Mouse (Mus musculus): Measurements from ENCODE around the gene Glce.
A peak's percentile ranks its signal among the peaks of the same experiment; 100 is the strongest.

The Glce gene

DNA sequence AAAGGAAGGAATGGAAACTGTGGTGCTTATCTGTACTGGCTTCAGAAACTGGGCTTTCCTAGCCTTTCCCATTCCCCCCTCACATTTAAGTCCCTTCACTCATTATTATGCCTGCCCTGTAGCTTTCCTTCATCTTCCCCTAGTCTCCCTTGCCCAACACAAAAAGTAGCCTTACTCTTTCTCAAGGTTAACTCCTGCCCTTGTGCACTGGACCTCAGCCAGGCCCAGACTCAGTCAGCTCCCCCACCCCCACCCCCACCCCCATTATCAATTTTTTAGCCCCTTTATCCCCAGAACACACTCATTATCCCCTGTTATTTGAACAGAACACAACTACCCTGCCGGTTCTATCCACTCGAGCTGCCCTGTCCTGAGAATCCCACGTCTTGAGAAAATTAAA lies 1.0 kb upstream of the Glce start:
- DNase-seq (ENCODE audit: low read depth) = no peak

DNA sequence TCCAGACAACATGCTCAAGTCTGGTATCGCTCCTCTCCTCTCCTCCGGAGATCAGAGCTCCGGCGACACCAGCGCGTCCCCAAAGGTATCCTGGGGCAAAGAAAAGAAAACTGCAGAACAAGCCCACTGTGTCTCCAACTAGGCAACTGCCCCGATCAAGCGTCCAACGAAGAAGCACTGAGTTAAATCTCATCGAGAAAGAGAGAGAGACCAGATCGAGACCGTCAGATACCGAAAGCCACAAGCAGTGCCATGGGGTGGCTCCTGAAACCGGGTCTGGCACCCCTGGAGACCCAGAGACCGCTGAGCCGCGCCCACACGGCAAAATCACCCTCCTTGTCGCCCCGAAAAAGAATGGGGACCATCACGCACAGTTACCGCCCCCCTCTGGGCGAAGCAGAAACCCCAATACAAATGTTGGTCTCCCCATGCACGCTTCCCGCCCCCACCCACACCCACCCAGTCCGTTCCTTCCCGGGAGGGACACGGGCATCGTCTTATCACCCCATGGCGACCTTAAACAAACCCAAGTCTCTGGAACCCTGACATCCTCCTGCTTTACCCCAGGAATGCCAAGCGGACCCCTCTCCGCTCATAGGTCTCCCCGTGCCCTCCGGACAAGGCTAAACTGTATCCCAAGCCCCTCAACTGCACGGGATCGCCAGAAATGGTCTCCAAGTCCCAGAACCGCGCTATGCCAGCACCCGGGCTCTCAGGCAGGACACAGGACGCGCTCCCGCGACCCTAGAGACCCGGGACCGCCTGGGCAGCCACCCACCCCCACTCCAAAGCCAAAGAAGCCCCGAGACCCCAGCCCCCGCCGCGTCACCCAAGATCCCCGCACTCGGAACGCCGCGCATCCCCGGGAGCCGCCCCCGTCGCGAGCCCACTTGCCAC lies 656 bp downstream of the Glce start:
- peak; percentile 50 for DNase-seq (ENCODE audit: low read depth)

DNA sequence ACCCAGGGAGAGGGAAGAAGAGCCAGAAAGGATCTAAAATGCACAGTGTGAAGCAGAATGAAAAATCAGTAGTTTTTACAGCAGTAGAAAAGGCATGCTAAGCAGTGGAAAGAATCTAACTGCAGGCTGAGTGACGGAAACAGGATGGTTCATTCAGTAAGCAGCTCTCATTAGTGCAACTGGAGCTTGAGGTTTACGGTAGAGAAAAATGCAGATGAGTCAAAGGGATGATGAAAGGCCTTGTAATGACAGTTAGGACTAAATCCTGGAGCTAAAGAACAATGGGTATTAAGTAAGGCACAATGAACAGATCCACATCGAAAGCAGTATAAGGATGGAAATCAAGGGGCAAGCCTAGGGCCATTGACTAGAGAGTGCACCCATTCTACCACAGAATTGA lies 3.7 kb downstream of the Glce start:
- peak; percentile 40 for DNase-seq (ENCODE audit: low read depth)

DNA sequence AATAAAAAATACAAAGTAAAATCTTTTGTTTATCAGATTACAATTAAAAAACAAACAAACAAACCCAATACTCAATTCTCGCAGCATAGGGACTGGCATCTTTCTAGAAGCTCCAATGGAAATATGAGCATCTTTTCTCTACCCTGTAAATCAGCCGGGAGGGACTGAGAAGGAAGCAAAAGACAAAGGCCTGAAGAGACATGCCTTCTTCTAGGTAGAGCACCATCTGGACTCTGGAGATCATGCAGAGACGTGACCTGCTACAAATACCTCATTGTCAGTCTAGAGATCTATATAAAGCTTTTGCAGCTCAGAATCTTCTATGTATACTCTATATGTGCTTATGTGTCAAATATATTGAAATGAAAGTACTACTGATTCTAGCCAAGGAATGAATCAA lies 6.6 kb downstream of the Glce start:
- DNase-seq (ENCODE audit: low read depth) = no peak

DNA sequence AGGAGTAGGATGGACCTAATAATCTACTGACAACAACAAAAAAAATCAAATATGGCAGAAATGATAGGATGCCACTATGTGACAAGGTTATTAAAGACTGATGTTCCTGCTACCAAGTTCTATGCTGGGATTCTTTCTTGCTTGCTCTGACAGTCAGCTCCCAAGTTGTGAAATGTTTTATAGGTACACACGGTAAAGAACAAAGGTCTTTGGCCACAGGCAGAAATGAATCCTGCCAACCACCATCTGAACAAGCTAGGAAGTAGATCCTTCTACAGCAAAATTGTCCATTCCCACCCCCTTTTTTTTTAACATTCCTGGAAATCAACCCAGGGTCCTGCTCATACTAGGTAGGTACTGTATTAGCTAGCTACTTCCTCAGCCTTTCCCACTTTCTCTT lies 25.9 kb downstream of the Glce start:
- no peak for DNase-seq (ENCODE audit: low read depth)

DNA sequence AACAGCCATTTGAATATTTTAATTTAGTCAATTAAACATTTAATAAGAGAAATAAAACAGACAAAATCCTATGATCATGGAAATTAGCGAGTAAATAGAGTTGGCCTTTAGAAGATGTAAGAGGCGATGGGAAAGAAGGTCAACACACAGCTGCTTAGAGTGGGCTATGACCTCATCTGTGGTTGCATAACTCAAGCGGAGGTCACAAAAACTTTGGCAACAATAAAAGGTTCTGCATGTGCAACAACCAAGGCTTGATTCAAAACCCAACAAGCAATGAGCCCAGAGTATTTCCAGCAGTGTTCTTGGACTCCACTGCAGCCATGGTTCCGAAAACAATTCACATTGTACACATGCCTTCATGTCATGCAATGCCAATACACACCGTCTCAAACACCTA lies 30.9 kb downstream of the Glce start:
- DNase-seq (ENCODE audit: low read depth) = peak; percentile 30

DNA sequence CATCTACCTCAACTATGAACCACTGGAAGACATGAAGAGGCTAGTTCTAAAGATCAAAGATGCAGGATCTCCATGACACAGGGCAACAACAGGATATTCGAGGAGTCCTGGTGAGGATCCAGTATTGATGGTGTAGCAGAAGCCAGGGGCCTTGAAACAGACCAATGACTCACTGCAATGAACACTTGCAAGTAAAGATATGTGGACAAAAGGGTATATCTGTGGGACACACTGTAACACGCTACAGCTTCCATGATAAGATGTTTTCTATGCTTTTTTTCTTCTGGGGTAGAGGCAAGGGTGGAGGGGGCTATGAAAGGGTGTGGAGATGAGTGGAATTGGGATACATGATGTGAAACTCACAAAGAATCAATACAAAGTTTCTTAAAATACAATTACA lies 36.9 kb downstream of the Glce start:
- no peak for DNase-seq (ENCODE audit: low read depth)

DNA sequence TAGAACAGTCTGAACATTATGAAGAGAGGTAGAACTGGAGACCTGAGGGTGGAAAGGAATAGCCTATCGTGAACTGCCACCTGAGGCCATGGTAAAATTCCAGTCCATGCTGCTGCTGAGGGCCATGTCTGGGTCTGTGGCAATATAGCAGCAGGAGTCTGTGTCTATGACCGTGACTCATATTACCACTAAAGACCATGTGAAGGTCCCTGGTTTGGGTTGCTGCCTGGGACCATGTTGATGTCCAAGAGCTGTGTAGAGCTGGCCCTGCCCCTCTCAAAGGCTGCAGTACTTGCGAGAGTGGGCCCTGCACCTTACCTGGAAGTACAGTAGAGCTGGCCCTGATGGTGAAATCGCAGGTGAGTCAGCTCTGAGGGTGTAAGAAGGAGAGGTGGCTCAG lies 37.6 kb downstream of the Glce start:
- no peak for DNase-seq (ENCODE audit: low read depth)

DNA sequence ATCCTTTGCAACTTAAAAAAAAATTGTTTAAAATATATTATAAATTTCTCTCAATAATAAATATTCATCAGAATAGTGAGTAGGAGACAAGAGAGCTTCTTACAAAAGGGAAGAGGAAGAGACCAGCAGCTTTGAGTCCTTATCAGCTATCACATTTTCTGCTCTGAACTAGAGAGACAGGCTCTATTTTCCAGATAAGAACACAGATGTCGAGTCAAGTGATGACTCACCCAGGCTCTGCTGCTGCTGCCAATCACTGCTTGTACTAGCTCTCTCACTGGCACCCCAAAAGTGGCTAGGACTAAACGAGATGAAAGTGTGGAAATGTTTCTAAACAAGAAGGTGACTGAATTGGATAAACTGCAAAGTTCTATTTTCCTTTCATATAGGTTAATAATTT lies 39.5 kb downstream of the Glce start:
- DNase-seq (ENCODE audit: low read depth) = peak; percentile 13

DNA sequence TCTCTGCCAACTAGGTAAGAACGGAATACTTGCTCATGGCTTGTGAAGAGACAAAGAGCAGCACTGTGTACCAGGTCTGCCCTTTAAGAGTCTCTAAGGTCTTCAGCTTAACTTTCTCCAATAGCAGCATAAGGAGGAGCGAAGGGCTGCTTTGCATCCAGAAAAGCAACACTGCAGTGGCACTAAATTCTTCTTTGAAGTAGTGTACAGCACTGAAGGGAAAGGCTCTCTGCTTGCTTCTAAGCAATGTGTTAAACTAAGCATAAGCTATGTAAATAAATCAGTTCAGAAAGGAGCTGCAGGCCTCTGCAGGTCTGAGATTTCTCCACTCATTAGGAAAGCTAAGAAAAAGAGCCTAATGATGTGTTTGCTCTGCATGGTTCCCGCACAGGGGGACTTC lies 40.9 kb downstream of the Glce start:
- DNase-seq (ENCODE audit: low read depth) = no peak

DNA sequence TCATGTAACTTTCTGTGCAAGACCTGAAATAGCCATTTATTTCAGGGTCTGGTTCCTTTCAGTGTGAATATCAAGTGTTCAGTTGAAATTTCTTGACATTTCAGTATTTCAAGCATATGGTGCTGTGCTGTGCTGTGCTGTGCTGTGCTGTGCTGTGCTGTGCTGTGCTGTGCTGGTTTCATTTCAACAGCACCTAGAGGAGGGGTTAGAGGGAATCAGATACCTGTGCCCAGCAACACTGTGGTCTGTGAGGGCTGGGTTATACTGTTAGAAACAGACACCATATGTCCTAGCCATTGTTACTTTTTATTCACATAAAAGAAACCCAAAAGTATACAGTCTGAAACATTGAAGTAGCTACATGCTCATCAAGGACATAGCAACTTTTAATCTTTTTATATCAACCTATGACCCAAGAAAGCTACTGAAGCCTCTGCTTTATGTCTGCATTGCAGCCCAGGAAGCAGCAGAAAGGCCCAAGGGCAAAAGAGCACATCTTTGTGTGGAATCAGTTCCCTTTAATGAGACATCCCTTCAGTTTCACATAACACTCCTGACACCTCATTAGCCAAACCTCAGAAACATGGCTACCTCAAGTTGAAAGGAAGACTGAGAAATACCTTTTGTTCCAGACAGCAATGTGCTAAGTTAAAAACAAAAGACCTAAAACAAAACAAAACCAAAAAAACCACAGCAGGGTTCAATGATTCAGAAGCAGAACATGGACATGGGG lies 42.3 kb downstream of the Glce start:
- DNase-seq (ENCODE audit: low read depth) = no peak

DNA sequence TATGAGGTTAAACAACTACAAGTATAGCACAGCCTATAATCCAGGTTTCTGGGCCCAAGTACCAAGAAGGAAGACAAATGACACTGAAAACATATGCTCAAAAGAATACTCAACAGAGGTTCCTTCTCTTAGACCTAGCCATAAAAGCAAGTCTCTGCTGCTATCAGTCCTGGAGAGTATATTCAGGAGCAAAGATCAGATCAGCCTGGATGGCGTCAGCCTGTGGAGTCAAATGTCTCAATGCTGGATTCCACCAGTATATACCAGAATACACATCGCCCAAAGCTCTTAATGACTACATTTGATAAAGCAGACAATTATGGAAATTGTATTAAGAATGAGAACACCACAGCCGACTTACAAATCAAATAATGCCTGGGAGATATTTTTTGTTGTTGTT lies 60.2 kb downstream of the Glce start:
- DNase-seq (ENCODE audit: low read depth) = no peak

DNA sequence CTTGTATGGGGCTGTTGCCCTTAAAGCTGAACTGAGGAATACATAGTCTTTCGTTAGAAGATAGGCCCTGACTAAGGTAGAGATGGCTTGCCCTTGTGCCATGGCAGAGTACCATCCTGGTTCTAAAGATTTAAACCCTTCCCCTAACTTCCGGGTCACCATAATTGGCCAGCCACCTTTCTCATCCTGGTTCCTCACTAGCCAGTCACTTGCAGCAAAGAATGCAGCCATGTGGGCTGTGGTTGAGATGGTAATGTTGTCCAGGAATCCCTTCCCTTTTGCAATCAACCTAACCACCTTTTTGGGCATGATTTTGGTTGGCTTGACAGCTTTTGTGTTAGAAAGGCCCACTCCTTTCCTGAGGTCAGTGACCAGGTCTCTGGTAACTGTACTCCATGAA lies 62.0 kb downstream of the Glce start:
- DNase-seq (ENCODE audit: low read depth) = no peak

DNA sequence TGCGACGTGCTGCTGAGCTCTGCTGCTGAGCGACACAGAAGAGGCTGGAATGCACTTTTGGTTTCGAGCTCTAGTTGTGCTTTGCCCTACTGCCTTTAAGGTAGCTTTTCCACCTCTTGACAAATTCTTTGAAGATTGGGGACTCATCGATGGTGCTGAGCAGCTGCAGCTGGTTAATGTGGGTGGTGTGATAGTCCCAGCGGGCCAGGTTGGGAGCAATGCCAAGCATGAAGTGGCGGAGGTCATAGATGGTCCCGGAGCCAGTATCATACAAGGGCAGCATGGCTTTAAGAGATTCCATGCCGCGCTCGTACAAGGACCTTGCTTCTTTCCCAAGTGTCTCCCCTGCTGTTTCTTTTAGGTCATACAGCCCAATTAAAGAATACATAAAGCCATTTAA lies 62.5 kb downstream of the Glce start:
- no peak for DNase-seq (ENCODE audit: low read depth)

DNA sequence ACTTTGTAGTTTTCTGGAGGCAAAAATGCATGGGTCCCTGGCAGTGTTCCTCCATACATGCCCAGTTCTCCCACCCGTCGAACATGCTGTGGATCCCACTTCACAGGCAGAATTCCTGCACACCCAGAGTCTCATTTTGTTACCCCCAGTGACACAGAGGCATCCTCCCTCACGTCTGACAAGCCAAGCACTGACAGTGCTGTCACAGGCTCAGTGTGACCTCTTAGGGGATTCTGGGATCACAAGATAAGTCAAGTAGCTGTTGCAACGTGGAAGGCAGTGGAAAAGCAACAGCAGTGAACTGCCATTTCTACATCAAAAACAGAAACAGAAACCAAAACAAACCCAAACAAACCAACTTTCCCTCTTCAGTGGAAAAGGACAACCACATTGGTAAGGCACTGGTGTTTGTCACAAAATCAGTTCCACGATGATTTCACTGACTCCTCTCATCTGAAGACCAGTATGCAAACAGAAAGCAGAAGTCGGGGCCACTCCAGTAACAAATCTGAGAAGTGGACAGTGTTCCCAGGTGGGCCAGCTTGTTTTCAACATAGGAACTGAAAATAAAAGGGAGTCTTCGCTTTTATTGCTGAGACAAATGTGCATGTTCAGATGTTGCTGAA lies 64.5 kb downstream of the Glce start:
- DNase-seq (ENCODE audit: low read depth) = no peak

DNA sequence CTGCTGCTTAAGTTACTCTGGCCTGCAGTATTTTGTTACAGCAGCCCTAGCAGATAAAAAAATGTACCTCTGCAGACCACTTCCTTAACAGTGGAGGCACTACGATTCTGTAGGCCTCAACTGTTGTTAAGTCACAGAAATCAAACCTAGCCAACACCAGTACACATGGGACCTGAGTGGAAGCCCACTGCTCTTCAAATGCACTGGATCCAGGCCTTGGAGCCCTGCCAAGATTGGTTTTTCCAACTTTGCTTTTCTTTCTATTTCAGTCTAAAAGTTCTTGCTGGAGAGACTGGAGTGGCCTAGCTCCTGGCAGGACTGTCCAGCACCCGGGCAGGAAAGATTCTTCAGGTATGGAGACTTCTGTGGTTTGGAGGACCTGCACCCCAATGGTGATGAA lies 66.2 kb downstream of the Glce start:
- no peak for DNase-seq (ENCODE audit: low read depth)

DNA sequence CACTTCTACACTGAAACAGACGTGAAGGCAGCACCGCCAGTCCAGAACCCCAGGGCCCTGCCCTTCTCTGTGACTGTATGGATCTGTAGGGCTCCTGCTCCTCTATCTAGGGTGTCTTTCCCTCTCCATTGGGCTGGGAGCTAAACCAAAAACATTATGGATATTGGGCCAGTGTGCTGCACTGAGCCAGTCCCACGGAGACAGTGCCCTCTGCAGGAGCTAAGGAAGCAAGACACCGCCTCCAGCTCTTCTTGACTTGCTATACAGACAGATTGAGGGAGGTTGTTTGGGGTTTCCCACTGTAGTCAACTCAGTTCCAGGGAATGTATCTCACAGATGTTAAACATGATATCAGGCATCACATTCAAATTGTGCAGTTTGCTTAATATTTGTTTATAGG lies 71.7 kb downstream of the Glce start:
- DNase-seq (ENCODE audit: low read depth) = peak; percentile 28

DNA sequence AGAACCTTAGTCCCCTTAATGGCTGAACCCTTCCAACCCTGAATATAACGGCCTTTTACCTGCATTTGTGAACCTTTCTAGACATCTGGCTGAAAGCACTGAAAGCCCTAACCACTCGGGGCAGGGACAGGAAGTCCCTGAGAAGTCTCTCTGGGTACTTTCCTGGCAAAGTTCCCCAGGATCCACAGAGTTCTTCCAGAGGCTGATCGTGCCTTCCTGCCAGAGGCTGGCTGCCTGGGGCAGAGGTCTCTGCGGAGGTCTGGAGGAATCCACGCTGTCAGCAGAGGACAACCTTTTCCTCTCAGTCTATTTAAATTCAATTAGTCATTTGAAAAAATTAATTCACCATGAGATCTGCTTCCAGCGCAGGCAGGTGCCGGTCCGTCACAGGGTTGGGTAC lies 73.3 kb downstream of the Glce start:
- DNase-seq (ENCODE audit: low read depth) = no peak

DNA sequence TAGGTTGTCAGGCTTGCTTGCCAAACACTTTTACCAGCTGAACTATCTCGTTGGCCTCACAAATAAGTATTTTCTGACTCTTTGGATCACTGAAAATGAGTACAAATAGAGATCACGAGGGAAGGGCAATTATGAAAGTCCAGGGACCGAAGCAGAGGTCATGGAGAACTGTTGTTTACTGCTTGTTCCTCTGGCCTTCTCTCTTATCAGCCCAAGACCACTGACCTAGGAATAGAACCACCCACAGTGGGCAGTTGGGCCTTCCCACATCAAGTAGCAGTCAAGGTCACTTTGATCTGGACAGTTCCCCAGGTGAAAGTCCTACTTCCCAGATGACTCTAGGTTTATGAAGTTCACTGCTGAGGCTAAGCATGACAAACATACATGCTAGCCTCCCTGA lies 80.3 kb downstream of the Glce start:
- no peak for DNase-seq (ENCODE audit: low read depth)

DNA sequence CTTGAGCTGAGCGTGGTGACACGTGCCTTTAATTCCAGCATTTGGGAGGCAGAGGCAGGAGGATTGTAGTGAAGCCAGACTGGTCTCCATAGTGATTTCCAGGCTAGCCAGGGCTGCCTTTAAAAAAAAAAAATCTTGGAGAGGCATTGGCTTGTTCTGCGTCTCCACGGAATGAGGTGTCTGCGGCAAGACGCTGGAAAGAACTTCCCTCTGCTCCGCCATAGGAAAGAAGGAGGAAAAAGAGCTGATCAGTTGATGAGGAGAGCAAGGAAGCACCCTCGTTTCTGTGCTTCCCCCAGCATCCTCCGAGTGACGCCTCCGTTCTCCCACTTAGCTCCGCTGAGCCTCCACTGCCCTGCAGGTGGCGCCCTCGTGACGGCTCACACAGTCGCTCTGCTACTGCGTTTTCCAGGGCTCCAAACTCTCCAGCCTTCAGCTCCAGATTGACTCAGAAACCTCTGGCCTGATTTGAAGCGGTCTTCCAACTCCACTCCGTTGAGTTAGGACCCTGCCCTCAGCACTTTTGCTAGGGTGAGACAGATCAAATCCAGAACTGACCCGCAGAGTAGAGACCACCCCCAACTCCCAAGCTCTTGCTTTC lies 82.3 kb downstream of the Glce start:
- DNase-seq (ENCODE audit: low read depth) = peak; percentile 91

DNA sequence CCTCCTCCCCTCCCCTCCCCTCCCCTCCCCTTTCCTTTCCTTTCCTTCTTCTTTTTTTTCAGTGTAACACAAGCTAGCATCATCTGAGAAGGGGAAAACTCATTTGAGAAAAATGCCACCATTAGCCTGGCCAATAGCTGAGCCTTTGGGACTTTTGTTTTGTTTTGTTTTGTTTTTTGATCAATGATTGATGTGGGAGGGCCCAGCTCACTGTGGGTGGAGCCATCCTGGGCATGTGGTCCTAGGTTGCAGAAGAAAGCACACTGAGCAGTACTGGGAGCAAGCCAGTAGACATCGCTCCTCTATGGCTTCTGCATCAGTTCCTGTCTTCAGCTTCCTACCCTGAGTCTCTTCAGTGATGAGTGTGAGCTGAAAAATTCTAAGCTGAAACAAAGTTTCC lies 86.6 kb downstream of the Glce start:
- DNase-seq (ENCODE audit: low read depth) = no peak

DNA sequence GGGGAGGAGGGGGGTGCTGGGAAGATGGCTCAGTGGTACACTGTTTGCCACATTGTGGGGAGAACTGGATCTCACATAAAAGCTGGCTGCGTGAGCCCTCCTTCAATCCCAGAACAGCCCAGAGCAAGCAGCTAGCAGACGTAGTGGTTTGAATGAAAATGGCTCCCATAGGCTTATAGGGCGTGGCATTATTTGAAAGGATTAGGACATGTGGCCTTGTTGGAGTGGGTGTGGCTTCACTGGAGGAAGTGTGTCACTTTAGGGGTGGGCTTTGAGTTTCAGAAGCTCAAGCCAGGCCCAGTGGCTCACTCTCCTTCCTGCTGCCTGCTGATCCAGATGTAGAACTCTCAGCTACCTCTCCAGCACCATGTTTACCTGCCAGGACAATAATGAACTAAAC lies 90.2 kb downstream of the Glce start:
- DNase-seq (ENCODE audit: low read depth) = no peak

DNA sequence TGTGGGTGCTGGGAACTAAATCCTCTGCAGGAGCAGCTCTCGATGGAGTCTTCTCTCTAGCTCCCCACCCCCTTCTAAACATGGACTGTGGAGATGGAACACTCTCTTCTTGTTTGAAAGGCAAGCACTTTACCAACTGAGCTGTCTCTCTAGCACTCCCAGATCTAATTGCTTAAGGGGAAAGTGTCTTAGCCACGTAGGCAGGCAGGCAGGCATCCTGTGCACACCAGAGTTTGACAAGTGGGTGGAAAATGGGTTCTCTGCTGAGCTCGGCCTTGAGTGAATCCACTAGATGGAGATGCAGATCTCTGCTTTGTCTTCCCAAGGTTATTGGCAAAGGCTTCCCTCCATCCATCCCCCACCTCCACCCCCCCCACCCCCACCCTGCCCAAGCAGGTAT lies 94.4 kb downstream of the Glce start:
- DNase-seq (ENCODE audit: low read depth) = no peak
